Mouse (Mus musculus) erythroid progenitor cell, adult 5-6 weeks (primary cell): Measurements from ENCODE around the gene Krtcap3. TPM values are rescaled to one million over a fixed set of nuclear protein-coding genes. Genes with fewer than 3 reads are reported as not detected.
"Not testable (repeated sequence)": the region's sequence is repeated elsewhere in the genome, so short reads cannot be mapped to it uniquely, and the experiment has no call there.

Experiments
- ATAC-seq: replicated peaks from 2 replicates; pipeline ENCODE4 v1.8.0; 2016; ENCODE audit warnings: moderate number of reproducible peaks, mild to moderate bottlenecking, moderate TSS enrichment, inconsistent platforms; ENCODE audit not compliant: poor library complexity, low FRiP score, severe bottlenecking
- total RNA-seq, 2 experiments: library from RNA; stranded (forward) in 1 of 2; stranded (reverse) in 1 of 2; fragments of 150-400 nt in 1 of 2; fragments of 186-747, 209-891 nt in 1 of 2; gene quantifications; 2 replicates each; pipeline versions ENCODE4 v1.2.3 to v1.2.4; 2015 to 2017; ENCODE audit warnings: low replicate concordance in 2 of 2

Krtcap3 gene
- total RNA-seq (2015; ENCODE audit: low replicate concordance) (not detected in 2 replicates), total RNA-seq (2017; ENCODE audit: low replicate concordance) (not detected in 2 replicates)

DNA sequence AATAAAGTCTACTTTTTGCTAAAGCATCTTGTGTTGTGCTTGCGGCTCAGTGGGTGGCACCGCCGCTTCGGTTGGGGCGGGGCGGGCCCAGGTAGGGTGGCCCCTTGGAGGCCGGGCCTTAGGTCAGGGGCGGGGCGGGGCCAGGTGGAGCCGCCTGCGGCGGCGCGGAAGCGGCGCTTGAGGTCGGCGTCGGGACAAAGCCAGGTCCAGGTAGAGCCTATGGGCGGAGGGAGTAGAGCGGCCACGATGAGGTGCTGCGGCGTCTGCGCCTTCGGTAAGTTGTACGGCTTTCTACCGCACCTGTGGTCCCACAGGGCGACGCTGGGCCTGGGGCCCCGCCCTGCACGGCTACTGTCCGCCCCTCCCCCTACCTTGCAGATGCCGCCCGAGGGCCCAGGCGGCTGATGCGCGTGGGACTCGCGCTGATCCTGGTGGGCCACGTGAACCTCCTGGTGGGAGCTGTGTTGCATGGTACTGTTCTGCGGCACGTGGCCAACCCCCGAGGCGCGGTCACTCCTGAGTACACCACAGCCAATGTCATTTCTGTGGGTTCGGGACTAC is at the start of gene Krtcap3:
Gene Krtcap3, plus strand, starts transcription at position 151 of the 561 bp plus-strand sequence.
- no peak for ATAC-seq

DNA sequence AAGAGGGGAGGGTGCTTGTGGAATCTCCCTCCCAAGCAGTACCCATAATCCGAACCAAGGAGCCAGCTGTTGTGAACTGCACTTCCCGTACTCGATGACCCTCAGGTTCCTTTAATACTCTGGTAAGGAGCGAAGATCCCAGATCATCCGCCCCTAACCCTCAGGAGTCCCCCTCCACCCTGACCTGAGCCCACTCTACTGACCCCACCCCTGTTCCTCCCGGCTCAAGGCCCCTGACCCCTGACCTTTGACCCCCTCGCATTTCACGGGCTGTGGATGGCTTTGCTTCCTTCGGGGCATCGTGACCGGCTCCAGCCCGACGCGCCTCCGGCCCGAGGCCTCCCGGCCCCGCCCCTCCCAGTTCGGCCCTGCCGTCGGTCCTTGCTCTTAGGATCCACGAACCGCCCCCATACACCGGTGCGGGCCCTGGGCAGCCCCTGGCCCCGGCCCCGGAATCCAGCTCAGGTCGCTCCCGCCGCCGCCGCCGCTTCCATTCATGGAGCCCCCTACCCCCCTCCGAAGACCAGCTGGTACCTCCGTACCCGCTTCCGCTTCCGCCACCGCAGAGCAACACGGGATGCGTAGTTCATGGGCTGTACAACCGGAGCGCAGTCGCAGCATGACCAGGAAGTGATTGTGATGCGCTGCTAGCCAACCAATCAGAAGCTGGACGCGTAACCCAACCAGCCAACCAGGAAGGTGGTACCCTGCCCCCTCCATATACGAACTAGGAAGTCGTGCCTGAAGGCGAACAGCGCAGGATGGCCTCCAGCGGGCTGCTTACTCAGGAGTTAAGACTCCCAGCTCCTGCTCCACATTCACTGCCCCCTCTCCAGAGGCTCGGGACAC is 49.5 kb upstream of the Krtcap3 start, which contains the start of gene Zfp513:
Gene Zfp513, minus strand, starts transcription at position 562 of the 849 bp plus-strand sequence.
- ATAC-seq = peak; percentile 99

DNA sequence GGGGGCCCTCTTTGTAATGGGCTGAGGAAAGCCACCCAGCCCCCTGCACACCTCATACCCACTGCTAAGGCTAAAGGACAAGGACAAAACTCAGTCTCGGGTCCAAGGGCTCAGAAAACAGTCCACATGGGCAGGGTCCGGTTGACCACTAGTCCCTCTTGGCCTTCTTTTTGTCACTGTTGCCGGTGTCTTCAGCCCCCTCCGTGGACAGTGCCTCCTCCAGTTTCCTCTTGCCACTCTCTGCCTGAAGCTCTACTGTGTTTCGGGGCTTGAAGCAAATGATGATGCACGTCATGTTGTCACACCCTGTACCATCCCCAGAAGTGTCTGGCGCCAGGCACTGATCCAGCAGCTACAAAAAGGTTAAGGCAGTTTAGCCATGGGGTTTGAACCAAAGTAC is 48.6 kb upstream of the Krtcap3 start:
- ATAC-seq = no peak

GRCm38 (mm10) chr5:31203866-31204265 is 47.6 kb upstream of the Krtcap3 start:
- ATAC-seq = no peak

GRCm38 (mm10) chr5:31204421-31204820 is 47.1 kb upstream of the Krtcap3 start:
- no peak for ATAC-seq

DNA sequence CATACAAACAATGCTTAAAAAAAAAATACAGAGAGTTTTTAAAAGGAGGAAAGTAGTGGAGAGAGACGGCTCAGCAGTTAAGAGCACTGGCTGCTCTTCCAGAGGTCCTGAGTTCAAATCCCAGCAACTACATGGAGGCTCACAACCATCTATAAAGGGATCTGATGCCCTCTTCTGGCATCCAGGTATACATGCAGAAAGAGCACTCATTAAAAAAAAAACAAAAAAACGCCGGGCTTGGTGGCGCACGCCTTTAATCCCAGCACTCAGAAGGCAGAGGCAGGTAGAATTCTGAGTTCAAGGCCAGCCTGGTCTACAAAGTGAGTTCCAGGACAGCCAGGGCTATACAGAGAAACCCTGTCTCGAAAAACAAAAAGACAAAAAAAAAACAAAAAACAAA is 34.9 kb upstream of the Krtcap3 start:
- ATAC-seq = not testable (repeated sequence)

DNA sequence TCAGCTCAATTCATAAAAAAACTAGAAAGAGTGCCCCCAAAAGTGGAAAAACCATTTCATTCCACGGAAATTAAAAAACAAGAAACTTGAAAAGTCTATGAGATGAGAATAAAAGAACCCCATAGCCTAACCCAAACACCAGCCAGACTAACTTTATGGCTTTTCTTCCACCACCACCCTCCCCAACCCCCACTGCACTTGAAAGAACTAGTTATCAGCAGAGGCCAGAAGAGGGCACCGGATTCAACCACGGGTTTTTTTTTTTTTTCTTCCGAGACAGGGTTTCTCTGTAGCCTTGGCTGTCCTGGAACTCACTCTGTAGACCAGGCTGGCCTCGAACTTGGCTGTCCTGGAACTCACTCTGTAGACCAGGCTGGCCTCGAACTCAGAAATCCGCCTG is 33.2 kb upstream of the Krtcap3 start:
- ATAC-seq = peak; percentile 53

GRCm38 (mm10) chr5:31219070-31219469 is 32.4 kb upstream of the Krtcap3 start:
- peak; percentile 37; the same call in 1 of the 2 replicates for ATAC-seq

DNA sequence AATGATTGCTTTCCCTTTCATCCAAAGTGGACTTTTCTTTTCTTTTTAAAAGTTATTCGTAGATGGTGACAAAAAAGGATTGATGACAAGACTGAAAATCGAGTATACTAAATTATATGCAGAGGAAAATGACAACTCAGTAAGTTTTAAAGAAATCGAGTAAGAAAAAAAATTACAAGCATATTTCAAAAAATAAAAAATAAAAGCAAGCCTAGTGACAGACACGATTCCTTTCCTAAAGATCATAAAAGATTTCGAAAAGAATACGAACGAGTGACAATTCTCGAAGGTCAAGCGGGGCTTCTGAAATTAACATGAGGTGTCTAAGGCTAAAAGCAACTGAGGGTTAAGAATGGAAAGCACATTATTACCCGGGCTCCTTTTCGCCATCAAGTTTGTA is 32.0 kb upstream of the Krtcap3 start:
- no peak for ATAC-seq

GRCm38 (mm10) chr5:31219911-31220447 is 31.5 kb upstream of the Krtcap3 start:
- ATAC-seq = peak; percentile 48

DNA sequence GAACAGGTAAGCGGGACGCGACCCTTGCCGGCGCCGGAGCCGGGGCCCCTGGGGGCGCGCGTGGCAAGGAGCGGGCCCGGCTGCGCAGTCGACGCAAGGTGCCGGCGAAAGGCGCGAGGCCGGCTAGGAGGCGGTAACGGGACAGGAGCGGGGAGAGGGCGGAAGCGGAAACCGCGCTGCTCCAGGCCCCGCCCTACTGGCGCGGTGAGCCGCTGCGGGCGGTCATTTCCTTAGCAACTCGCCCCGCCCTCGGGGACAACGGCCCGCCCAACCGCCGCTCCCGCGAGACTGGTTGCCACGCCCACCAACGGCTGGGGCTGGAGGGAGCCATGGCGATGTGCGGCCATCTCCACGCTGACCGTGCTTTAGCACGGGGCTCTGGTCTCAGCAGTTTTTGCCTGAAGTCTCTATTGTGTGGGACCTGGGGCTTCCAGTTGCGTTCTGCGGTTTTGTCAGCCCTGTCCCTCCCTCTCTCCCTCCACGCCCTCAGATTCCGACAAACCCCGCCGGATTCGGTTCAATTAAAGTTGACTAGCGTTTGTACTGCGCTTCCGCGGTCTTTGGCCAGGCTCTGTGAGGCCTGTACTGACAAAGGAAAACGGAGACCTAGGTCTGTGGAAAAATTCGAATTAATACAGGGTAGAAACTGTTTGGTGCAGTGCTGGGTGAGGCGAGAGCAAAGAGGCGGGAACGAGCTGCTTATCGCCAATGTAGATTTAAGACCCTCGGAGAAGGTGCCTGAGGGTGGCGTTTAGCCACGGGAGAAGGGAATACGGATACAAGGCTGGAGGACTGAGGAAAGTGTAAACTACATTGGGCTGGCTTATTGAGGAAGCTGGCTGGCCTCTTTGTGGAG is 30.8 kb upstream of the Krtcap3 start, which contains the start of gene Ppm1g:
Gene Ppm1g, minus strand, starts transcription at position 240 of the 856 bp plus-strand sequence.
- peak; percentile 90 for ATAC-seq

GRCm38 (mm10) chr5:31221304-31221945 is 30.1 kb upstream of the Krtcap3 start:
- peak; percentile 55 for ATAC-seq

- ATAC-seq = no peak
Observed at GRCm38 (mm10) chr5:31222696-31223095, 28.8 kb upstream of the Krtcap3 start.

GRCm38 (mm10) chr5:31226641-31227040 is 24.9 kb upstream of the Krtcap3 start:
- no peak for ATAC-seq

GRCm38 (mm10) chr5:31240637-31241521 is 10.6 kb upstream of the Krtcap3 start, which contains the start of the genes Nrbp1 and Gm9970:
Nrbp1 (plus strand) TSS chr5:31240864.
Gm9970 (minus strand) TSS chr5:31241232.
- ATAC-seq = peak; percentile 96

DNA sequence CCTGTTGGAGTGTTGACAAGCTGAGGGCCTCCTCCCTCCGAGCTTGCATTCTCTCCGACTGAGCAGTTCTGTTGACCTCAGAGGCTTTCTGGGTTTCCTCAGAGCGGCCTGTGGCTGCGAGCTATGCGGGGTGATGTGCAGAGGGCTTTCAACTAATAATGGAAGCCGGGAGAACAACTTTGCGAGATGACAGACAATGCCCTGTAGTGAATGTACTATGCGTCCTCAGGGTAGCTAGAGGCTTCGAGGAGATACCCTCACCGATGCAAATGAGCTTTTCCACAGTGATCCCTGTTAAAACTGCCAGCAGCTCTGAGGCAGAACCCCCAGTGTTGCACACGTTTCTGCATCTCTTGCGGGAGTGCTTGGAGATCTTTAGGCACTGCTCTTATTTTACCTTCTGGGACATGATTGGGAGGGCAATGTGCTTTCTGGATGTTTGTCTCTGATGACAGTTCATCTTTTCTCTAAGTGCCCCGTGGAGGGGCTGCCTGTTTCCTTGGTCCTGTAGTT is 9.9 kb upstream of the Krtcap3 start:
- peak; percentile 61 for ATAC-seq

DNA sequence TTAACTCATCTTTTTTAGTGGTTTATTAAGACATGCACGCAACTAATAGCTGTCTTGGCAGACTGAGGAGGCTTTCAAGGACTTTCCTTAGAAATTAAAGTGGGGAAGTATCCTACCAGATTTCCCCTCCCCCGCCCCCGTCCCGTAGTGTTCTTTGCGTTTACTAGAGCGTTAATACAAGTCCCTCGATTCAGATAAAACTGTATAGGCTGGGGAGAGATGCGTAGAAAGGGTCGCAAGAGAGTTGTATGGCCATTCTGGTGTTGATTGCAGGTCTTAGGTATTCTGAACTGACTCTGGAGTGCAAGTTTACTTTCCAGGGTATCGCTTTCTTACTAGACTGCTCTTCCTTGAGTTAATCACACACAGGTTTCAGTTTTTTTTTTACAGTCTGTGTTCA is 9.3 kb upstream of the Krtcap3 start:
- no peak for ATAC-seq

GRCm38 (mm10) chr5:31250716-31251115 is 775 bp upstream of the Krtcap3 start:
- no peak for ATAC-seq
